Mouse (Mus musculus): Measurements from ENCODE around the gene Chrng. TPM values are rescaled to one million over a fixed set of nuclear protein-coding genes. Genes with fewer than 3 reads are reported as not detected.

The Chrng gene
- polyA plus RNA-seq, 1 experiment from 2014 or later: 0.62 TPM

GRCm38 (mm10) chr1:87186261-87187036, 18.0 kb upstream of the Chrng start:
- peaks cover 6% of the 10 kb centered on the region for H3K4me1 ChIP-seq (replicated peaks; ENCODE audit: control insufficient read depth, insufficient read depth, low read length)
- no peak for ATAC-seq (replicated peaks; ENCODE audit: low FRiP score)
- no peak overlapping the region for H3K9ac ChIP-seq (ENCODE audit: low read depth, low read length)
- H3K27ac ChIP-seq (ENCODE audit: low read depth, low read length): no peak overlapping the region
- H3K27me3 ChIP-seq (replicated peaks; ENCODE audit: control insufficient read depth, insufficient read depth, low read length): peaks cover 69% of the 10 kb centered on the region
- peak overlapping the region; percentile 50 for H3K4me3 ChIP-seq (ENCODE audit: low read depth, low read length)
- H3K36me3 ChIP-seq (ENCODE audit: control insufficient read depth, insufficient read depth, low read length): no peaks in the 10 kb centered on the region
- peak; percentile 51 for DNase-seq (ENCODE audit: low spot score)
- peak overlapping the region; percentile 71 for H3K4me2 ChIP-seq
- WGBS: 4% methylated on average over 53 of the region's 54 CpGs
- H3K9me3 ChIP-seq (ENCODE audit: control insufficient read depth, low read length): no peaks in the 10 kb centered on the region

- Histone ChIP-seq H3K4me1 (replicated peaks; ENCODE audit: control insufficient read depth, insufficient read depth, low read length) (peaks cover 6% of the 10 kb centered on the region), H3K27me3 (replicated peaks; ENCODE audit: control insufficient read depth, insufficient read depth, low read length) (peaks cover 66% of the 10 kb centered on the region), H3K9me3 (ENCODE audit: control insufficient read depth, low read length) (no peaks in the 10 kb centered on the region), H3K4me3 (ENCODE audit: low read depth, low read length) (peak overlapping the region; percentile 50), H3K9ac (ENCODE audit: low read depth, low read length) (no peak overlapping the region), H3K27ac (ENCODE audit: low read depth, low read length) (no peak overlapping the region), H3K36me3 (ENCODE audit: control insufficient read depth, insufficient read depth, low read length) (no peaks in the 10 kb centered on the region), H3K4me2 (peak overlapping the region; percentile 71)
- no peak for ATAC-seq (replicated peaks; ENCODE audit: low FRiP score)
- peak; percentile 83 for DNase-seq (ENCODE audit: low spot score)
- WGBS: 1% methylated on average over 15 of the region's 15 CpGs
These were observed 17.5 kb upstream of the Chrng start for GRCm38 (mm10) chr1:87187037-87187355.

- peaks cover 36% of the 10 kb centered on the region for H3K27me3 ChIP-seq (replicated peaks; ENCODE audit: control insufficient read depth, insufficient read depth, low read length)
- H3K4me2 ChIP-seq: no peak within 1 kb of the TSS
- peaks cover 6% of the 10 kb centered on the region for H3K4me1 ChIP-seq (replicated peaks; ENCODE audit: control insufficient read depth, insufficient read depth, low read length)
- DNase-seq (ENCODE audit: low spot score) (no peak), ATAC-seq (replicated peaks; ENCODE audit: low FRiP score) (no peak)
- no peaks in the 10 kb centered on the region for H3K36me3 ChIP-seq (ENCODE audit: control insufficient read depth, insufficient read depth, low read length)
- no peak within 1 kb of the TSS for H3K27ac ChIP-seq (ENCODE audit: low read depth, low read length)
- no peak within 1 kb of the TSS for H3K9ac ChIP-seq (ENCODE audit: low read depth, low read length)
- H3K9me3 ChIP-seq (ENCODE audit: control insufficient read depth, low read length): no peaks in the 10 kb centered on the region
- no peak within 1 kb of the TSS for H3K4me3 ChIP-seq (ENCODE audit: low read depth, low read length)
- 36% methylated on average over 4 of the region's 4 CpGs for WGBS
These were observed 14.0 kb upstream of the Chrng start, which contains the start of gene Chrnd for GRCm38 (mm10) chr1:87190429-87190828. Chrnd (plus strand) TSS chr1:87190607.

- H3K4me2 ChIP-seq: no peak overlapping the region
- WGBS: 73% methylated on average over 9 of the region's 9 CpGs
- H3K9me3 ChIP-seq (ENCODE audit: control insufficient read depth, low read length): no peaks in the 10 kb centered on the region
- no peaks in the 10 kb centered on the region for H3K4me1 ChIP-seq (replicated peaks; ENCODE audit: control insufficient read depth, insufficient read depth, low read length)
- no peak for DNase-seq (ENCODE audit: low spot score)
- ATAC-seq (replicated peaks; ENCODE audit: low FRiP score): no peak
- H3K9ac ChIP-seq (ENCODE audit: low read depth, low read length): no peak overlapping the region
- no peak overlapping the region for H3K4me3 ChIP-seq (ENCODE audit: low read depth, low read length)
- no peaks in the 10 kb centered on the region for H3K36me3 ChIP-seq (ENCODE audit: control insufficient read depth, insufficient read depth, low read length)
- H3K27ac ChIP-seq (ENCODE audit: low read depth, low read length): no peak overlapping the region
- 0 out of 2 replicates have a peak, but pooled peaks cover 2% of the 10 kb centered on the region for H3K27me3 ChIP-seq (replicated peaks; ENCODE audit: control insufficient read depth, insufficient read depth, low read length)
These were observed 7.2 kb upstream of the Chrng start for GRCm38 (mm10) chr1:87197296-87197695.

- H3K9ac ChIP-seq (ENCODE audit: low read depth, low read length): no peak overlapping the region
- ATAC-seq (replicated peaks; ENCODE audit: low FRiP score): 0 out of 2 replicates have a peak, but pooled peaks have one; percentile 29
- H3K4me3 ChIP-seq (ENCODE audit: low read depth, low read length): no peak overlapping the region
- no peaks in the 10 kb centered on the region for H3K4me1 ChIP-seq (replicated peaks; ENCODE audit: control insufficient read depth, insufficient read depth, low read length)
- no peak for DNase-seq (ENCODE audit: low spot score)
- no peaks in the 10 kb centered on the region for H3K9me3 ChIP-seq (ENCODE audit: control insufficient read depth, low read length)
- WGBS: 76% methylated on average over 12 of the region's 12 CpGs
- H3K27ac ChIP-seq (ENCODE audit: low read depth, low read length): no peak overlapping the region
- 0 out of 2 replicates have a peak, but pooled peaks cover 2% of the 10 kb centered on the region for H3K27me3 ChIP-seq (replicated peaks; ENCODE audit: control insufficient read depth, insufficient read depth, low read length)
- H3K4me2 ChIP-seq: no peak overlapping the region
- H3K36me3 ChIP-seq (ENCODE audit: control insufficient read depth, insufficient read depth, low read length): no peaks in the 10 kb centered on the region
These were observed 6.1 kb upstream of the Chrng start for GRCm38 (mm10) chr1:87198119-87199065.

- Histone ChIP-seq H3K4me2 (no peak overlapping the region), H3K4me3 (ENCODE audit: low read depth, low read length) (no peak overlapping the region), H3K27me3 (replicated peaks; ENCODE audit: control insufficient read depth, insufficient read depth, low read length) (peaks cover 3% of the 10 kb centered on the region; the same call in 1 of the 2 replicates), H3K36me3 (ENCODE audit: control insufficient read depth, insufficient read depth, low read length) (no peaks in the 10 kb centered on the region), H3K9me3 (ENCODE audit: control insufficient read depth, low read length) (no peaks in the 10 kb centered on the region), H3K4me1 (replicated peaks; ENCODE audit: control insufficient read depth, insufficient read depth, low read length) (no peaks in the 10 kb centered on the region; the same call in 1 of the 2 replicates), H3K9ac (ENCODE audit: low read depth, low read length) (no peak overlapping the region), H3K27ac (ENCODE audit: low read depth, low read length) (no peak overlapping the region)
- ATAC-seq (replicated peaks; ENCODE audit: low FRiP score): no peak
- WGBS: 55% methylated on average over 2 of the region's 2 CpGs
- no peak for DNase-seq (ENCODE audit: low spot score)
These were observed 3.6 kb upstream of the Chrng start for GRCm38 (mm10) chr1:87200811-87201210.

GRCm38 (mm10) chr1:87201848-87202247, 2.6 kb upstream of the Chrng start:
- H3K27ac ChIP-seq (ENCODE audit: low read depth, low read length): no peak overlapping the region
- 48% methylated on average over 1 of the region's 1 CpGs for WGBS
- ATAC-seq (replicated peaks; ENCODE audit: low FRiP score) (no peak), DNase-seq (ENCODE audit: low spot score) (no peak)
- no peaks in the 10 kb centered on the region; the same call in 1 of the 2 replicates for H3K4me1 ChIP-seq (replicated peaks; ENCODE audit: control insufficient read depth, insufficient read depth, low read length)
- H3K27me3 ChIP-seq (replicated peaks; ENCODE audit: control insufficient read depth, insufficient read depth, low read length): peaks cover 13% of the 10 kb centered on the region
- no peaks in the 10 kb centered on the region for H3K36me3 ChIP-seq (ENCODE audit: control insufficient read depth, insufficient read depth, low read length)
- H3K4me2 ChIP-seq: no peak overlapping the region
- H3K4me3 ChIP-seq (ENCODE audit: low read depth, low read length): no peak overlapping the region
- H3K9ac ChIP-seq (ENCODE audit: low read depth, low read length): no peak overlapping the region
- H3K9me3 ChIP-seq (ENCODE audit: control insufficient read depth, low read length): no peaks in the 10 kb centered on the region

- H3K4me1 ChIP-seq (replicated peaks; ENCODE audit: control insufficient read depth, insufficient read depth, low read length): no peaks in the 10 kb centered on the region; the same call in 1 of the 2 replicates
- peaks cover 22% of the 10 kb centered on the region for H3K27me3 ChIP-seq (replicated peaks; ENCODE audit: control insufficient read depth, insufficient read depth, low read length)
- H3K9ac ChIP-seq (ENCODE audit: low read depth, low read length): no peak overlapping the region
- H3K4me2 ChIP-seq: no peak overlapping the region
- 73% methylated on average over 5 of the region's 5 CpGs for WGBS
- H3K36me3 ChIP-seq (ENCODE audit: control insufficient read depth, insufficient read depth, low read length): no peaks in the 10 kb centered on the region
- DNase-seq (ENCODE audit: low spot score) (no peak), ATAC-seq (replicated peaks; ENCODE audit: low FRiP score) (no peak)
- H3K4me3 ChIP-seq (ENCODE audit: low read depth, low read length): no peak overlapping the region
- no peaks in the 10 kb centered on the region for H3K9me3 ChIP-seq (ENCODE audit: control insufficient read depth, low read length)
- no peak overlapping the region for H3K27ac ChIP-seq (ENCODE audit: low read depth, low read length)
These were observed 678 bp upstream of the Chrng start for GRCm38 (mm10) chr1:87203779-87204178.

All from liver, embryonic 11.5 days (tissue).